Mouse (Mus musculus) hindbrain, embryonic 15.5 days (tissue): ENCODE measurements around the gene Pigv. TPM values are rescaled to one million over a fixed set of nuclear protein-coding genes. Genes with fewer than 3 reads are reported as not detected.

Experiments
- ATAC-seq: fragments of 200-750 bp; cut with Nextera tagmentation; 2 replicates; pipeline ENCODE4 v1.8.0; 2017; ENCODE audit warnings: low read depth, moderate number of reproducible peaks, moderate TSS enrichment; ENCODE audit not compliant: low FRiP score
- H3K27ac ChIP-seq: fragments of 300-500 bp; sonication (generic); replicated peaks from 2 replicates; pipeline ENCODE4 v1.5.1; 2015; ENCODE audit warnings: mild to moderate bottlenecking, inconsistent platforms
- H3K27me3 ChIP-seq: fragments of 300-500 bp; sonication (generic); 2 replicates; pipeline ENCODE4 v1.6.1; 2015; ENCODE audit warnings: control low read depth, inconsistent platforms
- H3K36me3 ChIP-seq: fragments of 300-500 bp; sonication (generic); 2 replicates; pipeline ENCODE4 v1.6.1; 2015; ENCODE audit warnings: control low read depth, inconsistent platforms
- H3K4me1 ChIP-seq: fragments of 300-500 bp; sonication (generic); replicated peaks from 2 replicates; pipeline ENCODE4 v1.6.1; 2015; ENCODE audit warnings: control low read depth, inconsistent platforms
- H3K4me2 ChIP-seq: fragments of 300-500 bp; sonication (generic); 2 replicates; pipeline ENCODE4 v1.6.1; 2015; ENCODE audit warnings: moderate library complexity, mild to moderate bottlenecking, inconsistent platforms
- H3K4me3 ChIP-seq: fragments of 300-500 bp; sonication (generic); 2 replicates; pipeline ENCODE4 v1.5.1; 2015; ENCODE audit warnings: mild to moderate bottlenecking, inconsistent platforms
- H3K9ac ChIP-seq: fragments of 300-500 bp; sonication (generic); 2 replicates; pipeline ENCODE4 v1.6.1; 2015; ENCODE audit warnings: inconsistent platforms
- H3K9me3 ChIP-seq: fragments of 300-500 bp; sonication (generic); 2 replicates; pipeline ENCODE4 v1.6.1; 2016; ENCODE audit warnings: control low read depth, inconsistent platforms
- WGBS: fragments of 180-500 bp; shearing (Covaris S2); methylation state at CpG from one replicate; pipeline ENCODE4 v1.1.7; 2015; 5-methylcytosine and 5-hydroxymethylcytosine counted together
- polyA plus RNA-seq: library from polyadenylated mRNA; unstranded; fragments of >200 nt; fragmentation: Nextera tagmentation; extraction: Ambion mirVana; gene quantifications from 2 replicates; pipeline ENCODE4 v1.2.1, GENCODE M21; 2015

The Pigv gene
- polyA plus RNA-seq, 1 experiment from 2014 or later, result 14.2 TPM

DNA sequence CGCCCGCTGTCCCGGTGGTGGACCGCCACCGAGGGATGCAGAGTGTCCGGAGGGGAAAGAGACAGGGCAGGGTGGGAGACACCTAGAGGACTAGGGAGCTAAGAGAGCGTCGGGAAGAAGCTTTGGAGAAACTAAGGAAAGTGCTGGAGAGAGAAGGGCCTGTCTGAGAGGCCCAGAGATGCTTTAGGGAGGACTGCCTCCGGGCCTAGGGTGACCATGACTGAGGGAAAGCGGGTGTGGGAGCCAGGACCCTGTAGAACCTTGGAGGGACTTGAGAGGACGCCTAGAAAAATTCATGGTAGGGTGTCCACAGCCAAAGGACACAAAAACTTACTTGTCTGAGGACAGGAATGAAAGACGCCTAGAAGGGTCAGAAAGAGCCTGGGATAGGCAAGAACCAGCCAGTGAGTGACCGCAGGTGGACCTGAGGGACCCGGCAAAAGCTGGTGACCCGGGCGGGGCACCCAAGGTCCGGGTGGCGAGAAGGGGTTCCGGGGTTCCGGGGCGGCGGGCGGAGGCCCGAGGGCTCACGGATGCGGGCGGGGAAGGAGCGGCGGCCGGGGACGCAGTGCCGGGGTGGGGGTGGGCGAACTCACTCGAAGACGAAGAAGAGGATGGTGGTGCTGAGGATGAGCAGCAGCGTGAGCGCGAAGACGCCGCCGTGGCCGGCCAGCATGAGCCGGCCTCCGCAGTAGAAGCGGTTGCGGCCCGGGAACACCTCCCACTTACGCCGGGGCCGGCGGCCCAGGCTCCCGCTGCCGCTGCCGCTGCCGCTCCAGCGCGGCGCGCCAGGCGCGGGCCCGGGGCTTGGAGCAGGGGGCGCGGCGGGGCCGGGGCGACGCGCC, 39.7 kb downstream of the Pigv start:
- Histone ChIP-seq H3K36me3 (no peaks in the 10 kb centered on the region), H3K4me3 (peak overlapping the region; percentile 74), H3K4me1 (peaks cover 37% of the 10 kb centered on the region), H3K9ac (peak overlapping the region; percentile 77), H3K27me3 (no peaks in the 10 kb centered on the region), H3K4me2 (peak overlapping the region; percentile 68), H3K27ac (peak overlapping the region; percentile 84), H3K9me3 (no peaks in the 10 kb centered on the region)
- under 1% methylated on average over 33 of the region's 69 CpGs for WGBS
- ATAC-seq, result peak; percentile 46

DNA sequence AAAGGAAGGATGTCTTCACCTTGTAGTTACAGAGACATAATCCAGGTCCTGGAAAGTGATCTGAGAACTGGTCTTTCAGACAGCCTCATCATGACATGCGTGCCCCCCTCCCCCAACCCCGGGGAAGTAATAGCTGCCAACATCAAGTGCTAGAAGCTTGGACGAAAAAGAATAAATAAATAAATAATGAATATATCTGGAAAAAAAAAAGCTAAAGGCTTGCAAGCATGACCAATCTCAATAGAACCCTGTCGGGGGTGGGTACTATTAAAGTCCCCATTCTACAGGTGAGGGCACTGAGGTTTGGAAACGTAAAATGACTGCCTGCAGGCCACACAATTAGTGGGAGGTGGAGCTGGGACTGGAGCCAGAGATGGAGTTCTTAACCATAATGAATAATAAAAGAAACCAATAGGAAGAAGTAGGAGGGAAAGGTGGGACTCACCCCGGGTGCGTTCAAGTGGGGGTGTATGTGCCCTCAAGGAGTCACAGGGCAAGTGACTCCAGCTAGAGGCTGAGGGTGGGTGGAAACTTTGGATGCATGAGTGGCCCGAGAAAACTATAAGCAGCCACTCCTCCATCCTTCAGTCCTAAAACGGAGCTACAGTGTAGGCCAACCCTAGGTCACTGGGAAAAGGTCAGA, 40.6 kb downstream of the Pigv start:
- Histone ChIP-seq H3K27ac (no peak overlapping the region), H3K4me3 (peak overlapping the region; percentile 74), H3K9ac (peak overlapping the region; percentile 77), H3K27me3 (no peaks in the 10 kb centered on the region), H3K36me3 (peaks cover 2% of the 10 kb centered on the region; the same call in 1 of the 2 replicates), H3K4me2 (peak overlapping the region; percentile 68), H3K9me3 (no peaks in the 10 kb centered on the region), H3K4me1 (peaks cover 37% of the 10 kb centered on the region)
- no peak for ATAC-seq
- WGBS, result 35% methylated on average over 9 of the region's 9 CpGs

DNA sequence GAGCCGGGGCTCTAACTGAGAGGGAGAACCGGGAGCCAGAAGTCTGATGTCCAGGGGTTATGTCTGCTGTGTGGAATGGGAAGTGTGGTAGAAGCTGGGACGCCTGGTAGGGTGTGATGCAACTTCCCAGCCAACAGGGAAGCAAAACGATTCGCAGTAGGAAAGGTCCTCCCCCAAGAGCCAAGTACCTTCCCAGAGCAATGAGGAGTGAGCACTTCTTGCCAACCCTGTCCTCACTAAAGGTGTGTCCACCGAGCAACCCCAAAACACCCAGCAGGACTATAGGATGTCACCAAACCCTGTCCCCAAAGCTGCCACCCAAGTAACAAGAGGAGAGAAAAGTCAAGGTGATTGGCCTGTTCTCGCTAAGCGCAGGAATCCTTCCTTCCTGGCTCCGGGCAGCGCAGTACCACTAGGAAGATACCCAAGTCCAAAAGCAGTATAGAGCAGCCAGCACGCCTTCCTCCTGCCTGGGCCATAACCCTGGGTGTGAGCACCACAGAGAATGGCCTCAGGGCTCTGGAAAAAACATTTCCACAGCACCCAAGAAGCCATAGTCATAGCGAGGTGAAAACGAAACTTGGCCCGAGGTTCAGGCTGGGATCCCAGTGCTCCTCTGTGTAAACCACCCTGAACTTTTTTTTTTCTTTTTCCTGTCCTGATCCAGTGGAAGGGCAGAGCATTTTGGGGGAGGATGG, 41.2 kb downstream of the Pigv start:
- Histone ChIP-seq H3K27me3 (no peaks in the 10 kb centered on the region), H3K4me3 (no peak overlapping the region), H3K4me1 (peaks cover 37% of the 10 kb centered on the region), H3K36me3 (peaks cover 8% of the 10 kb centered on the region; the same call in 1 of the 2 replicates), H3K4me2 (peak overlapping the region; percentile 68), H3K9me3 (no peaks in the 10 kb centered on the region), H3K27ac (no peak overlapping the region), H3K9ac (no peak overlapping the region)
- 84% methylated on average over 14 of the region's 14 CpGs for whole genome bisulfite sequencing
- ATAC-seq, result no peak

DNA sequence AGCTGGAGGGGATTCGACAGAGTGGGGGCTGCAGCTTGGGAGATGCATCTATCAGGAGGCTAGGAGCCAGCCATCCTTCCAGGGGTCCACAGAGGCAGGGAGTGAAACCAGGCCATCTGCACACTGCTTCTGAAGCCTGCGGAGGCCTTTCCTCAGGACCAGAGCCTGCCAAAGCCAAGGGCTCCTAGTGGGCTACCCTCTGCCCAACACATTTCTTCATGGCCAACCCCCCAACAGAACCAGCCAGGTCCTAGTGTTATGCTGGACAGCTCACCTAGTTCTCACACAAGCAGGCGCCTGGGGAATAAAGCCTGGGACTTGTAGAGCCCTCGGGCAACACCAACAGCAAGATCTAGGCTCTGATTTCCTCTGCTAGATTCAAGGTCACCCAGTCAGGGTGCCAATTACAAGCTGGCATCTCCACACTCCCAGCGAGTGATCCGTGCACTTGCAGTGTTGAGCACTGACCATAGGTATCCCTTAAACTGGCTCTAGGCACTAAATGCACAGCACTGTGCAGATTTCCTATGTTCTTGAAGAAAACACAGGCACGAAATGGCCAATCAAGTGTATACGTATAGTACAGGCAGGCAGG, 42.0 kb downstream of the Pigv start:
- 89% methylated on average over 8 of the region's 8 CpGs for WGBS
- Histone ChIP-seq H3K36me3 (peaks cover 14% of the 10 kb centered on the region; the same call in 1 of the 2 replicates), H3K27me3 (no peaks in the 10 kb centered on the region), H3K9ac (no peak overlapping the region), H3K27ac (no peak overlapping the region), H3K4me2 (0 out of 2 replicates have a peak overlapping the region, but pooled peaks have one; percentile 16), H3K4me3 (no peak overlapping the region), H3K4me1 (peaks cover 37% of the 10 kb centered on the region), H3K9me3 (no peaks in the 10 kb centered on the region)
- ATAC-seq, result no peak

DNA sequence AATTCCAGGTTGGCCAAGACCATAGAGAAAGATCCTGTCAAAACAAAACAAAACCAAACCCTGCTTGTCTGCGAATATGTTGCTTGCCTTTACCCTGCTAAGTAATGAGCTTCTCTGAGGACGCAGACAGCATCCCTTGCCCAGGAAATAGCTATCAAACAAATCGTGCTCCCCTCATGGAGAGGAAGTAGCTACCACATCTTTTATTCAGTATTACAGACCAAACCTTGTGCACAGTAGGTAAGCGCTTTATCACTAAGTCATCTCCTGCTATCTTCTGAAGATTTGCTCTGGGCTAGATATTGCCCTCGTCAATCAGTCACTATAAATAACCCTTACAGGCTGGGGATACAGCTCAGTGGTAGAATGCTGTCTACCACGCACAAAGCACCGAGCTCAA, 43.3 kb downstream of the Pigv start:
- H3K9me3 ChIP-seq, result no peaks in the 10 kb centered on the region
- peaks cover 16% of the 10 kb centered on the region; the same call in 1 of the 2 replicates for H3K36me3 ChIP-seq
- H3K9ac ChIP-seq, result no peak overlapping the region
- ATAC-seq, result no peak
- H3K27ac ChIP-seq, result no peak overlapping the region
- WGBS, result 86% methylated on average over 7 of the region's 7 CpGs
- no peak overlapping the region for H3K4me3 ChIP-seq
- no peaks in the 10 kb centered on the region for H3K27me3 ChIP-seq
- peaks cover 37% of the 10 kb centered on the region for H3K4me1 ChIP-seq
- no peak overlapping the region for H3K4me2 ChIP-seq

DNA sequence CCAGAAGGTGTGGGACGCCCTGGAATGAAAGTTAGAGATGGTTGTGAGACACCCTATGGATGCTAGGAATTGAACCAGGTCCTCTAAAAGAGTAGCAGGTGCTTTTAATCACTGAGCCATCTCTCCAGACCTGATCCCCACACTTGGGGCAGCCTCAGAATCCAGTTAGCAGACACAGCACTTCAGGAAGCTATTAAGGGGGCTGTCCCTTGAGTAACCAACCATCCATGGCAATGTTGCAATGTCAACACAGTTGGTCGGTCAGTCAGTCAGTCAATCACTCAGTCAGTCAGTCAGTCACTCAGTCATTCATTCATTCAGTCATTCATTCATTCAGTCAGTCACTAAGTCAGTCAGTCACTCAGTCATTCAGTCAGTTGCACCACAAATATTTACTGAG, 43.9 kb downstream of the Pigv start:
- Histone ChIP-seq H3K27ac (no peak overlapping the region), H3K9me3 (no peaks in the 10 kb centered on the region), H3K27me3 (no peaks in the 10 kb centered on the region), H3K4me2 (no peak overlapping the region), H3K9ac (no peak overlapping the region), H3K36me3 (peaks cover 16% of the 10 kb centered on the region; the same call in 1 of the 2 replicates), H3K4me3 (no peak overlapping the region), H3K4me1 (peaks cover 33% of the 10 kb centered on the region)
- 84% methylated on average over 2 of the region's 2 CpGs for WGBS
- no peak for ATAC-seq

DNA sequence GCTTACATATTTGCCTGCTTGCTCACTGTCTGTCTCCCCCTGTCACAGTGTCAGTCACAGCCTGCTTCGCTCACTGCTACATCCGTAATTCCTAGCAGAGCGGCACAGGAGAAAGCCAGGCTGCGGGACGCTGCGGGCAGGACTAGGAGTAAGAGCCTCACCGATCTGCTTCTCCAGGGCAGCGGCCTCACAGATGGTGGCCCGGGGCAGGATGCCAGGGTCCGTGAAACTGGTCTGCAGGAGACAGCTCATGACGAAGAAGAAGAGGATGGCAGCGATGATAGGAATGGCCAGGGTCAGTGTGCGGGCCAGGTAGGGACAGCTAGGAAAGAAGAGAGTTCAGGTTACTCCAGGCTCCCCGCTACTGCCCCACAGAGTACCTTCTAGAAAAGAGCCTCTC, 45.4 kb downstream of the Pigv start:
- Histone ChIP-seq H3K4me2 (no peak overlapping the region), H3K9ac (no peak overlapping the region), H3K36me3 (peaks cover 16% of the 10 kb centered on the region; the same call in 1 of the 2 replicates), H3K27ac (no peak overlapping the region), H3K4me1 (peaks cover 26% of the 10 kb centered on the region), H3K4me3 (no peak overlapping the region), H3K9me3 (no peaks in the 10 kb centered on the region), H3K27me3 (no peaks in the 10 kb centered on the region)
- WGBS, result 83% methylated on average over 14 of the region's 14 CpGs
- ATAC-seq, result no peak

DNA sequence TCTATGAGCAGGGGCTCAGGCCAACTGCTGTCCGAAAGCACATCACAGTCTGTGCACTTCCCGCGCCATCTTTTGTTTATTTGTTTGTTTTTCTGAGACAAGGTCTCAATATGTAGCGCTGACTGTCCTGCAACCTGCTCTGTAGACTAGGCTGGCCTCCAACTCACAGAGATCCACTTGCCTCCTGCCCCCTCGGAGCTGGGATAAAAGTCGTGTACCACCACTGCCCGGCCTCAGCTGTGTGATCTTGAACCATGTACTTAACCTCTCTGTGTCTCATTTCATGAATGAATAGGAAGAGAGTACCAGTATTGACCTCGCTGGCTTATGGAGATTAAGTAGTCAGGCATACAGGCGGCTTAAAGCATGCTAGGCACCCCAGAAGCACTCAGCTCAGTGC, 45.8 kb downstream of the Pigv start:
- H3K9ac ChIP-seq, result no peak overlapping the region
- H3K4me2 ChIP-seq, result no peak overlapping the region
- H3K4me3 ChIP-seq, result no peak overlapping the region
- no peaks in the 10 kb centered on the region for H3K9me3 ChIP-seq
- H3K27me3 ChIP-seq, result no peaks in the 10 kb centered on the region
- 88% methylated on average over 9 of the region's 9 CpGs for WGBS
- no peak overlapping the region for H3K27ac ChIP-seq
- no peak for ATAC-seq
- H3K36me3 ChIP-seq, result peaks cover 16% of the 10 kb centered on the region; the same call in 1 of the 2 replicates
- peaks cover 22% of the 10 kb centered on the region for H3K4me1 ChIP-seq

DNA sequence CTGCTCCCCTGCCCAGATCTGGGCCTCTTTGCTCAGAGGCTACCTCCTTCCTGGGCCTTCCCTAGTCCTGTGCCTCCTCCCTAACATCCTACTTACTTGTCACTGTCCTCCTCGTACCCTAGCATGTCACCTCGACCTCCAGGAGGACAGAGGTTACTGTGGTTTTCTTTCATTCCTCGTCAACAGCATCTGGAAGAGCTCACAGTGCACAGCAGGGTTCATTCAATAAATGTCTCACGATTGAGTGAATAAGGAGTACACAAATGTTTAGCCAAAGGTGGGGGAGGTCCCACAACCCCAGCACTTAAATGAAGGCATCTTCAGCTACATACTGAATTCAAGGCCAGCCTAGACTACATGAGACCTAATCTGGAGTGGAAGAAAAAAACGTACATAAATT, 46.2 kb downstream of the Pigv start:
- no peak for ATAC-seq
- Histone ChIP-seq H3K4me1 (peaks cover 18% of the 10 kb centered on the region), H3K36me3 (peaks cover 17% of the 10 kb centered on the region; the same call in 1 of the 2 replicates), H3K4me3 (no peak overlapping the region), H3K9ac (no peak overlapping the region), H3K27ac (no peak overlapping the region), H3K9me3 (no peaks in the 10 kb centered on the region), H3K27me3 (no peaks in the 10 kb centered on the region), H3K4me2 (no peak overlapping the region)
- 31% methylated on average over 5 of the region's 5 CpGs for WGBS

DNA sequence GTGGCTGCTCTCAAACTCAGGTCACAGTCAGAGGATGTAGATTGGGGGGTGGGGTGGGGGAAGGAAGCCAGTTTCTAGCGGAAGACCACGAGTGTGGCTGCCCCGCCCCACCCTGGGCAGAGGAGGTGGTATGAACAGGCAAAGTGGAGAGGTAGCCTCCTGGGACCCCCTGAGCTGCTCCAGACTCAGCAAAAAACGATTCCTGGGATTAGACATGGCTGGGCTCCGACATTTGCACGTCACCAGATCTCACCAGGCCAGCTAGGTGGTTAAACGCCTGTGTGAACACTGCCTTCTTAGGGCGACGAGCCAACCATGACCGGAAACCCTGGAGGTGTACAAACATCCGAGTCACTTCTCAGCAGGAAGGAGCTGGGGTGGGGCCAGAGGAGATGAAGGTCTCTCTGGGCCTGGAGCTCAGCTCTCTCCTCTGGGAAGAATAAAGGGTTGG, 46.8 kb downstream of the Pigv start:
- Histone ChIP-seq H3K27ac (no peak overlapping the region), H3K9me3 (no peaks in the 10 kb centered on the region), H3K4me3 (no peak overlapping the region), H3K27me3 (no peaks in the 10 kb centered on the region), H3K36me3 (peaks cover 22% of the 10 kb centered on the region; the same call in 1 of the 2 replicates), H3K4me1 (peaks cover 12% of the 10 kb centered on the region), H3K9ac (no peak overlapping the region), H3K4me2 (no peak overlapping the region)
- 59% methylated on average over 11 of the region's 11 CpGs for WGBS
- no peak for ATAC-seq

DNA sequence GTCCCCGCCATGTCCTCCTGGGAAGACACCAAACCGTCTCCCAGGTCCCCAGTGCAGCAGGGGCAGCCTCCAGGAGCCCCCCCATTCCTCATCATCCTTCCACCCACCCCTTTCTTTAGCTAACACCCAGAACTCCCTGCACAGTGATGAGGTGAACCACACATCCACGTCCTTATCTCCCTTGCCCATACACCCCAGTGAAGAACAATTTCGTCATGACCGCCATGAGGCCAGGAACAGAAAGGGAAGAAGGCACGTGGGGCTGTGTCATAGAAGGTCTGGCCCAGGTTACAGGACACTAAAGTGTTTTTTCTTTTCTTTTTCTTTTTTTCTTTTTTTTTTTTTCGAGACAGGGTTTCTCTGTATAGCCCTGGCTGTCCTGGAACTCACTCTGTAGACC, 47.6 kb downstream of the Pigv start:
- H3K36me3 ChIP-seq, result peaks cover 26% of the 10 kb centered on the region; the same call in 1 of the 2 replicates
- no peak overlapping the region for H3K4me2 ChIP-seq
- H3K9me3 ChIP-seq, result no peaks in the 10 kb centered on the region
- no peak for ATAC-seq
- H3K27ac ChIP-seq, result no peak overlapping the region
- 95% methylated on average over 7 of the region's 7 CpGs for WGBS
- H3K4me3 ChIP-seq, result no peak overlapping the region
- H3K27me3 ChIP-seq, result no peaks in the 10 kb centered on the region
- 0 out of 2 replicates have a peak, but pooled peaks cover 6% of the 10 kb centered on the region for H3K4me1 ChIP-seq
- no peak overlapping the region for H3K9ac ChIP-seq
